Mouse (Mus musculus) heart, embryonic 15.5 days (tissue): ENCODE data around the gene Gm29797. TPM values are rescaled to one million over a fixed set of nuclear protein-coding genes. Genes with fewer than 3 reads are reported as not detected.

Experiments
- ATAC-seq: fragments of 200-750 bp; cut with Nextera tagmentation; replicated peaks from 2 replicates; pipeline ENCODE4 v1.8.0; 2017; ENCODE audit warnings: low read depth, moderate TSS enrichment; ENCODE audit not compliant: insufficient number of reproducible peaks, insufficient read depth, low FRiP score
- H3K27ac ChIP-seq: fragments of 300-500 bp; sonication (generic); 2 replicates; pipeline ENCODE4 v1.5.1; 2015; ENCODE audit warnings: mild to moderate bottlenecking, inconsistent platforms
- H3K27me3 ChIP-seq: fragments of 300-500 bp; sonication (generic); 2 replicates; pipeline ENCODE4 v1.6.1; 2015; ENCODE audit warnings: inconsistent platforms
- H3K36me3 ChIP-seq: fragments of 300-500 bp; sonication (generic); 2 replicates; pipeline ENCODE4 v1.6.1; 2015; ENCODE audit warnings: mild to moderate bottlenecking, inconsistent platforms
- H3K4me1 ChIP-seq: fragments of 300-500 bp; sonication (generic); replicated peaks from 2 replicates; pipeline ENCODE4 v1.6.1; 2015; ENCODE audit warnings: inconsistent platforms
- H3K4me2 ChIP-seq: fragments of 300-500 bp; sonication (generic); 2 replicates; pipeline ENCODE4 v1.6.1; 2015; ENCODE audit warnings: inconsistent platforms, mild to moderate bottlenecking, moderate library complexity
- H3K4me3 ChIP-seq: fragments of 300-500 bp; sonication (generic); 2 replicates; pipeline ENCODE4 v1.5.1; 2015; ENCODE audit warnings: mild to moderate bottlenecking, inconsistent platforms
- H3K9ac ChIP-seq: fragments of 300-500 bp; sonication (generic); 2 replicates; pipeline ENCODE4 v1.6.1; 2015; ENCODE audit warnings: mild to moderate bottlenecking, inconsistent platforms
- H3K9me3 ChIP-seq: fragments of 300-500 bp; sonication (generic); replicated peaks from 2 replicates; pipeline ENCODE4 v1.6.1; 2016; ENCODE audit warnings: inconsistent platforms
- WGBS: fragments of 180-500 bp; shearing (Covaris S2); methylation state at CpG from one replicate; pipeline ENCODE4 v1.1.7; 2015; ENCODE audit warnings: mixed read lengths; 5-methylcytosine and 5-hydroxymethylcytosine counted together
- polyA plus RNA-seq: library from polyadenylated mRNA; unstranded; fragments of >200 nt; fragmentation: Nextera tagmentation; extraction: Ambion mirVana; gene quantifications from 2 replicates; pipeline ENCODE4 v1.2.1, GENCODE M21; 2015

The Gm29797 gene
- polyA plus RNA-seq, 1 experiment from 2014 or later: not detected

GRCm38 (mm10) chr2:181706668-181707067, 49.8 kb downstream of the Gm29797 start:
- H3K36me3 ChIP-seq: no peaks in the 10 kb centered on the region
- H3K4me1 ChIP-seq: no peaks in the 10 kb centered on the region
- no peak for ATAC-seq
- H3K27me3 ChIP-seq: no peaks in the 10 kb centered on the region
- no peaks in the 10 kb centered on the region for H3K9me3 ChIP-seq
- H3K4me2 ChIP-seq: no peak overlapping the region
- H3K27ac ChIP-seq: no peak overlapping the region
- H3K9ac ChIP-seq: no peak overlapping the region
- H3K4me3 ChIP-seq: no peak overlapping the region
- WGBS: 29% methylated on average over 4 of the region's 4 CpGs

Other genes starting within 250 kb of the Gm29797 start
- 8.6 and 10.4 TPM in 2 replicates for gene Zbtb46, start 197.6 kb upstream of the Gm29797 start, polyA plus RNA-seq
- gene Abhd16b, start 163.8 kb upstream of the Gm29797 start, polyA plus RNA-seq: 0.10 and 0.26 TPM in 2 replicates
- 105 and 117 TPM in 2 replicates for gene Tpd52l2, start 159.9 kb upstream of the Gm29797 start, polyA plus RNA-seq
- gene Dnajc5, start 136.5 kb upstream of the Gm29797 start, polyA plus RNA-seq: 70.3 and 83.3 TPM in 2 replicates
- 61.8 and 71.6 TPM in 2 replicates for gene Uckl1, start 72.1 kb upstream of the Gm29797 start, polyA plus RNA-seq
- gene Prpf6, start 65.2 kb upstream of the Gm29797 start, polyA plus RNA-seq: 38.9 and 45.5 TPM in 2 replicates
- 23.1 and 35.8 TPM in 2 replicates for gene Zfp512b, start 64.2 kb upstream of the Gm29797 start, polyA plus RNA-seq
- gene Samd10, start 57.8 kb upstream of the Gm29797 start, polyA plus RNA-seq: 9.6 and 14.9 TPM in 2 replicates
- 41.9 and 47.2 TPM in 2 replicates for gene Sox18, start 14.6 kb downstream of the Gm29797 start, polyA plus RNA-seq
- gene Tcea2, start 23.3 kb downstream of the Gm29797 start, polyA plus RNA-seq: 13.5 and 19.2 TPM in 2 replicates
- gene Rgs19, start 36.9 kb downstream of the Gm29797 start, polyA plus RNA-seq: 30.9 and 45.3 TPM in 2 replicates
- not detected in 2 replicates for gene Lkaaear1, start 41.4 kb downstream of the Gm29797 start, polyA plus RNA-seq
- 1.8 and 3.0 TPM in 2 replicates for gene Oprl1, start 58.0 kb downstream of the Gm29797 start, polyA plus RNA-seq
- 0.06 and 0.38 TPM in 2 replicates for gene Myt1, start 106.3 kb downstream of the Gm29797 start, polyA plus RNA-seq
- gene Pcmtd2, start 180.8 kb downstream of the Gm29797 start, polyA plus RNA-seq: 27.0 and 29.3 TPM in 2 replicates
- 37.9 and 41.5 TPM in 2 replicates for gene Polr3k, start 207.3 kb downstream of the Gm29797 start, polyA plus RNA-seq